Mouse (Mus musculus): ENCODE data around the gene Kptn.

Kptn gene

DNA sequence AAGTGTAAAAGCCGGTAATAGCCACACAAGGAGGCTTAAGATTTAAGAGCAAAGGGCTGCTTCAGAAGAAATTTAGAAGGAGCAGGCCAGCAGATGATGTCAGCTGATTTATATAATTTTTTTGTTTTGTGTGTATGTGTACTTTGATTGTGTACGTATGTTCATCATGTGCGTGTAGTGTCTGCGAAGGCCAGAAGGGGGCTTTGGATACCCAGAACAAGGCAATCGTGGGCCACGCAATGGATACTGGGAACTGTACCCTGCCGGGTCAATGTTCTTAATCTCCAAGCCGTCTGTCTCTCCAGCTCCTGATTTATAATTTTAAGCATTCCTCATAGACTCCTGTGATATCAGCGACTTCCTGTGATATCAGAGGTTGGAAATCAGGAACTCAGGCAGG is 41.6 kb downstream of the Kptn start:
- in situ Hi-C loops (cut with MboI, MseI) = no loop called here

- in situ Hi-C loops (cut with MboI, MseI) = no loop called here
These were observed 42.3 kb downstream of the Kptn start for GRCm38 (mm10) chr7:16162036-16162435.

DNA sequence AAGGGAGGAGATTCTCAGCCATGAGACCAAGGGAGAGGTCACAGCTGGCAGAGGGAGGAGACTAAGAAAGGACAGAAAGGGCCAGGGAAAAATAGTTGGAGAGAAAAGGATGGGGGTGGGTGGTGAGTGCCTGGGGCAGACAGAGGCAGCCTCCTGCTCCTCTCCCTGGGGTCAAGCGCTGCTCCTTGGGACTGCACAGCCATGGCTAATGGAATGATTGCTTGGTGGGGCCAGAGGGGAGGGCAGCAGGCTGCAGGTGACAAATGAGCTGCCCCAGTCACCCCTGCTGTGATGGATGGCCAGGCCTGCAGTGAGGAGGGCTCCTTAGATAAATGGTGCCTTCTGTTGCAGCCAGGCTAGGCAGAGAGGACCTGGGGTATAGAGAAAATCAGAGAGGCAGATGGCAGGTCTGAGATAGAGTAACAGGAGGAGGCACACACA is 52.5 kb downstream of the Kptn start:
- in situ Hi-C loops (cut with MboI, MseI) = no loop called here

GRCm38 (mm10) chr7:16172586-16173140 is 53.0 kb downstream of the Kptn start:
- in situ Hi-C loops (cut with MboI, MseI) = no loop called here

DNA sequence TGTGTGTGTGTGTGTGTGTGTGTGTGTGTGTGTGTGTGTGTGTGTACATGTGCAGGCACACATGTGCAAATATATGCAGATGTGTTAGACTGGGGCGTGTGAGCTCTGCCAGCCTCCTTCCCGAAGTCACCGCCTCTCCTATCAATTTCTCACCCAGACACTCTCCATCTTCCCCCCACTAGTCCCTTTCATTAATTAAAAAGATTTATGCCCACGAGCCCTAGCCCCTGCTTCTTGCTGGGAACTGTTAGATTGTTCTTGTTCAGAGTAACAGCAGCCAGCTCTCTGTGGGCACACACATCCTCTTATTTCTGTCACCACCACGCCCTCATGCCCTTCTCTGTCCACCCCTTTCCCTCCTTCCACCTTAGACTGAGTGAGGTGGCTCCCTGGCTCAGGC is 53.5 kb downstream of the Kptn start:
- in situ Hi-C loops (cut with MboI, MseI) = no loop called here

GRCm38 (mm10) chr7:16174597-16175541 is 55.2 kb downstream of the Kptn start, which contains the start of gene Meis3:
TSS of gene Meis3 (plus strand) at chr7:16175090.
- in situ Hi-C loops (cut with MboI, MseI) = no loop called here

GRCm38 (mm10) chr7:16175542-16175931 is 55.8 kb downstream of the Kptn start:
- in situ Hi-C loops (cut with MboI, MseI) = no loop called here
